11 mouse cellular contexts compared by ENCODE assay signal in genomic region chr9:56503621-56504500, GRCm38 (mm10).
DNase-seq lines count a peak whose midpoint lies in the region; ATAC-seq and TF ChIP-seq lines count a peak whose summit lies in the region.
"Had no signal": no experiment of that assay in that cellular context is flagged by ENCODE, and none has a peak within 500 bp of the region (broad histone marks: within the 10 kb centered on the region; RNA-seq: fewer than 3 reads in every experiment).

No protein-coding gene starts in this region.

- ATAC-seq in lung, embryonic 15.5 days (ENCODE audit: borderline replicate concordance, extremely low read depth, low FRiP score, low TSS enrichment) = no peak
- no peak for ATAC-seq in erythroblast, adult 5-6 weeks (replicated peaks; ENCODE audit: low FRiP score, poor library complexity, severe bottlenecking)

- no peaks in the 10 kb centered on the region for H3K79me2 ChIP-seq in heart, adult 2 months (replicated peaks; ENCODE audit: control insufficient read depth, insufficient read depth, low read length)
- H3K79me2 ChIP-seq in myocyte (ENCODE audit: control insufficient read depth, insufficient read depth) = no peaks in the 10 kb centered on the region

- peak; percentile 19; the same call in 1 of the 2 replicates for TF ChIP-seq POLR2A in heart, adult 2 months (IDR thresholded peaks at IDR 0.05; ENCODE audit: insufficient read depth, low read depth, low read length)
- TF ChIP-seq POLR2A in myocyte (IDR thresholded peaks at IDR 0.05; ENCODE audit: insufficient read length, low read depth) = no peak

- no peak for TF ChIP-seq EP300 in heart, adult 2 months (IDR thresholded peaks at IDR 0.05; ENCODE audit: insufficient read depth, low read depth, low read length)

- peaks cover 12% of the 10 kb centered on the region for H3K36me3 ChIP-seq in heart, adult 2 months (ENCODE audit: control insufficient read depth, insufficient read depth, low read length)
- H3K36me3 ChIP-seq in lung, embryonic 15.5 days = no peaks in the 10 kb centered on the region
- no peaks in the 10 kb centered on the region for H3K36me3 ChIP-seq in heart, embryonic 10.5 days
- H3K36me3 ChIP-seq in myocyte (ENCODE audit: control insufficient read depth, insufficient read depth) = no peaks in the 10 kb centered on the region

- H3K27ac ChIP-seq in heart, adult 2 months = peak overlapping the region; percentile 92
- peak overlapping the region; percentile 100 for H3K27ac ChIP-seq in lung, embryonic 15.5 days
- peak overlapping the region; percentile 52 for H3K27ac ChIP-seq in heart, embryonic 10.5 days

- no peak overlapping the region for H3K9ac ChIP-seq in heart, adult 2 months (ENCODE audit: low read depth, low read length)
- no peak overlapping the region for H3K9ac ChIP-seq in lung, embryonic 15.5 days

- no peak overlapping the region for H3K4me2 ChIP-seq in lung, embryonic 15.5 days
- peak overlapping the region; percentile 78 for H3K4me2 ChIP-seq in myocyte (ENCODE audit: low read depth)

- H3K4me3 ChIP-seq in heart, adult 2 months = no peak overlapping the region
- H3K4me3 ChIP-seq in lung, embryonic 15.5 days = no peak overlapping the region
- no peak overlapping the region for H3K4me3 ChIP-seq in heart, embryonic 10.5 days
- H3K4me3 ChIP-seq in myocyte = no peak overlapping the region
- H3K4me3 ChIP-seq: erythroblast, embryonic 14.5 days had no signal

- peaks cover 33% of the 10 kb centered on the region for H3K4me1 ChIP-seq in heart, adult 2 months (ENCODE audit: control insufficient read depth, insufficient read depth, low read length)
- H3K4me1 ChIP-seq in lung, embryonic 15.5 days = peaks cover 97% of the 10 kb centered on the region
- H3K4me1 ChIP-seq in heart, embryonic 10.5 days = peaks cover 72% of the 10 kb centered on the region

- intact Hi-C loops in heart, adult 2 months (cut with DNase I) = no loop called here
- intact Hi-C loops in heart, postnatal 25 days (cut with DNase I) = loop anchor here (5.0 kb wide), 1 partner anchor 37 kb away; no protein-coding TSS in a partner anchor

- no peak for TF ChIP-seq CTCF in heart, adult 2 months (IDR thresholded peaks at IDR 0.05)

- no peaks in the 10 kb centered on the region for H3K9me3 ChIP-seq in lung, embryonic 15.5 days
- H3K9me3 ChIP-seq in heart, embryonic 10.5 days = no peaks in the 10 kb centered on the region

- DNase-seq in heart, adult 2 months = peak in 1 of 2 experiments; percentile 38
- no peak for DNase-seq in heart, postnatal 25 days (ENCODE audit: low spot score)
- DNase-seq in lung, postnatal 36 days = no peak
- DNase-seq in heart, embryonic 10.5 days (ENCODE audit: low spot score) = no peak
- DNase-seq in gastrocnemius, postnatal 25 days = no peak
- DNase-seq: adrenal gland, postnatal 25 days; cerebellum, adult 8-10 months had no signal

- H3ac ChIP-seq in myocyte (ENCODE audit: control insufficient read depth, insufficient read length) = no peak overlapping the region

- 39% methylated on average over 7 of the region's 7 CpGs for WGBS in heart, adult 2 months
- 51% methylated on average over 7 of the region's 7 CpGs for WGBS in lung, embryonic 15.5 days
- 59% methylated on average over 7 of the region's 7 CpGs for WGBS in heart, embryonic 10.5 days

- no peaks in the 10 kb centered on the region for H3K27me3 ChIP-seq in heart, adult 2 months (ENCODE audit: control insufficient read depth, insufficient read depth, low read length)
- H3K27me3 ChIP-seq in lung, embryonic 15.5 days = no peaks in the 10 kb centered on the region
- no peaks in the 10 kb centered on the region for H3K27me3 ChIP-seq in heart, embryonic 10.5 days (ENCODE audit: insufficient read depth, poor library complexity, severe bottlenecking)
- no peaks in the 10 kb centered on the region for H3K27me3 ChIP-seq in myocyte (ENCODE audit: control insufficient read depth, insufficient read depth, insufficient read length)

TF ChIP-seq in myocyte, 11 proteins besides CTCF, POLR2A, EP300 and RAD21:
- TF ChIP-seq POLR2AphosphoS2 (IDR thresholded peaks at IDR 0.05; ENCODE audit: insufficient read length, low read depth) (no peak), TCF3 (IDR thresholded peaks at IDR 0.05; ENCODE audit: insufficient read length, low read depth) (no peak), CEBPB (IDR thresholded peaks at IDR 0.05; ENCODE audit: insufficient read depth, poor library complexity, severe bottlenecking) (no peak), SRF (IDR thresholded peaks at IDR 0.05; ENCODE audit: control insufficient read depth, insufficient read length, low read depth) (no peak), MAX (IDR thresholded peaks at IDR 0.05; ENCODE audit: low read depth) (no peak), USF1 (IDR thresholded peaks at IDR 0.05; ENCODE audit: low read depth) (no peak), TCF12 (IDR thresholded peaks at IDR 0.05; ENCODE audit: insufficient read depth, poor library complexity, severe bottlenecking) (no peak), MYOD1 (IDR thresholded peaks at IDR 0.05; ENCODE audit: control insufficient read depth in 1 of 3, insufficient read length in 2 of 3, low read depth in 2 of 3) (no peak), E2F4 (IDR thresholded peaks at IDR 0.05; ENCODE audit: insufficient read depth) (no peak), REST (IDR thresholded peaks at IDR 0.05; ENCODE audit: insufficient read depth, insufficient read length) (no peak), MYOG (IDR thresholded peaks at IDR 0.05; ENCODE audit: control insufficient read depth in 1 of 3, insufficient read depth in 1 of 3, insufficient read length in 2 of 3, low read depth in 2 of 3) (no peak)
